Mouse (Mus musculus): ENCODE measurements around the gene Tpcn1. TPM values are rescaled to one million over a fixed set of nuclear protein-coding genes. Genes with fewer than 3 reads are reported as not detected.

Tpcn1 gene
- polyA plus RNA-seq, 1 experiment from 2014 or later: 24.8 TPM

DNA sequence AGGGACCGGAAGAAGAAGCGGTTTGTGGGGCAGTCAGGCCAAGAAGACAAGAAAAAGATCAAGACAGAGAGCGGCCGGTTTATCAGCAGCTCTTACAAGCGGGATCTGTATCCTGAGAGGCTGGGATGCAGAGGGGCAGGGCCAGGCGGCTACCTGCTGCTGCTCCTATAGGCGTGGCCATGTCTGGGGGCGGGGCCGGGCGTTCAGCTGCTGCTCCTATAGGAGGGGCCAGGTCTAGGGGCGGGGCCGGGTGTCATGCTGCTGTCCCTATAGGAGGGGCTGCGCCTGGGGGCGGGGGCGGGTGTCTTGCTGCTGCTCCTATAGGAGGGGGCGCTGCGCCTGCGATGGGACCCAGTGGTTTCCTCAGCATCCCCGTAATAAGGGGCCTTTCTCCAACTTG, 37.9 kb upstream of the Tpcn1 start:
- Histone ChIP-seq H3K27ac (replicated peaks; ENCODE audit: low read depth, low read length) (no peak overlapping the region), H3K9me3 (ENCODE audit: control insufficient read depth, low read length) (no peaks in the 10 kb centered on the region), H3K4me3 (ENCODE audit: low read depth, low read length) (no peak overlapping the region), H3K4me1 (ENCODE audit: control insufficient read depth, insufficient read depth, low read length) (no peaks in the 10 kb centered on the region), H3K27me3 (replicated peaks; ENCODE audit: control insufficient read depth, insufficient read depth, low read length) (peaks cover 14% of the 10 kb centered on the region), H3K9ac (ENCODE audit: low read depth, low read length) (no peak overlapping the region), H3K4me2 (ENCODE audit: low read depth, low read length) (no peak overlapping the region), H3K36me3 (ENCODE audit: control insufficient read depth, insufficient read depth, low read length) (peaks cover 65% of the 10 kb centered on the region)
- DNase-seq (ENCODE audit: low spot score) (peak; percentile 46), ATAC-seq (ENCODE audit: low read depth) (no peak)
- 47% methylated on average over 12 of the region's 19 CpGs for WGBS

DNA sequence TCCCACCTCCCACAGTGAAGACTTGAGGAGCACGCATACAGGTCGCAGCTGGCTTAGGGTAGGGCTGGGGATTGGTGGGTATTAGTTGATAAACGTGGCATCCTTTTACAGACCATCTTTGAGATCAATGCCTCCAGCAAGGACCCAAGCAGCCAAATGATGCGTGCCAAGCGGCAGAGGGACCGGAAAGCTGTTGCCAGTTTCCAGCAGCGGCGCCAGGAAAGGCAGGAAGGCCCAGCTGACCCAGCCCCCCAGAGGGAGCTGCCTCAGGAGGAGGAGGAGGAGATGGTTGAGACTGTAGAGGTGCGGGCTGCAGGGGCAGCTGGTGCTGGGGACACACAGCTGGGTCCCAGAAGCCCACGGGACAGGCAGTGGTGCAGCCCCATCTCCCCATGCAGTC, 36.0 kb upstream of the Tpcn1 start:
- Histone ChIP-seq H3K9me3 (ENCODE audit: control insufficient read depth, low read length) (no peaks in the 10 kb centered on the region), H3K4me2 (ENCODE audit: low read depth, low read length) (no peak overlapping the region), H3K9ac (ENCODE audit: low read depth, low read length) (no peak overlapping the region), H3K27ac (replicated peaks; ENCODE audit: low read depth, low read length) (no peak overlapping the region), H3K4me3 (ENCODE audit: low read depth, low read length) (no peak overlapping the region), H3K36me3 (ENCODE audit: control insufficient read depth, insufficient read depth, low read length) (peaks cover 84% of the 10 kb centered on the region), H3K27me3 (replicated peaks; ENCODE audit: control insufficient read depth, insufficient read depth, low read length) (0 out of 2 replicates have a peak, but pooled peaks cover 3% of the 10 kb centered on the region), H3K4me1 (ENCODE audit: control insufficient read depth, insufficient read depth, low read length) (no peaks in the 10 kb centered on the region)
- no peak for DNase-seq (ENCODE audit: low spot score)
- no peak for ATAC-seq (ENCODE audit: low read depth)
- 93% methylated on average over 10 of the region's 10 CpGs for WGBS

DNA sequence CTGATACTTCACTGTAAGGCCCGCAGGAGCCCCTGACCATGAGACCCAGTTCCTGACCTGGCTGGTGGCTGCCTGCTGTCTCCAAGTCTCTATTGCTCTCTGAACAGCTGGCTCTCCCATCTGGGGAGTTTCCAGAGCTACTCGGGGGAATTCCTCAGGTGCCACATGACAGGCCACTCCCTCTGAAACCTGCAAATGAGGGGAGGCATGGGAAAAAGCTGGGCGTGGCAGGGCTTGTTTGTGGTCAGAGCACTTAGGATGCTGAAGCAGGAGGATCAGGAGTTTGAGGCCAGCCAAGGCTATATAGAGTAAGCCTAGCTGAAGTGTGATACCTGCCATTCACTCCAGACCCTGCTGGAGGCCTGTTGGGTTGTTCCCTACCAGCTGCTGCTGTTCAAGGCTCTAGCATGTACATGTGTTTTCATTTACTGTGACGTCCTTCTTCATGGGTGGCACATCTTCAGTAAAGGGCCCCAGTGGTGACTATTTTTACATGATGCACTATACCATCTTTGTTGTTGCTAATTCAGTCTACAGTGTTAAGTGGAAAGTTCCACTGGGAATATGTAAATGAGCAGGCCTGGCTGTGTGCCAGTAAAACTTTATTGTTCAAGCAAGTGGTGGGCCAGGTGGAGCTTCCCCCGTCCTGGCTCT, 33.9 kb upstream of the Tpcn1 start:
- Histone ChIP-seq H3K36me3 (ENCODE audit: control insufficient read depth, insufficient read depth, low read length) (peaks cover 88% of the 10 kb centered on the region), H3K4me2 (ENCODE audit: low read depth, low read length) (no peak overlapping the region), H3K27ac (replicated peaks; ENCODE audit: low read depth, low read length) (no peak overlapping the region), H3K4me1 (ENCODE audit: control insufficient read depth, insufficient read depth, low read length) (no peaks in the 10 kb centered on the region), H3K9me3 (ENCODE audit: control insufficient read depth, low read length) (no peaks in the 10 kb centered on the region), H3K4me3 (ENCODE audit: low read depth, low read length) (no peak overlapping the region), H3K9ac (ENCODE audit: low read depth, low read length) (no peak overlapping the region), H3K27me3 (replicated peaks; ENCODE audit: control insufficient read depth, insufficient read depth, low read length) (no peaks in the 10 kb centered on the region)
- 71% methylated on average over 5 of the region's 5 CpGs for WGBS
- DNase-seq (ENCODE audit: low spot score): peak; percentile 34
- ATAC-seq (ENCODE audit: low read depth): no peak

DNA sequence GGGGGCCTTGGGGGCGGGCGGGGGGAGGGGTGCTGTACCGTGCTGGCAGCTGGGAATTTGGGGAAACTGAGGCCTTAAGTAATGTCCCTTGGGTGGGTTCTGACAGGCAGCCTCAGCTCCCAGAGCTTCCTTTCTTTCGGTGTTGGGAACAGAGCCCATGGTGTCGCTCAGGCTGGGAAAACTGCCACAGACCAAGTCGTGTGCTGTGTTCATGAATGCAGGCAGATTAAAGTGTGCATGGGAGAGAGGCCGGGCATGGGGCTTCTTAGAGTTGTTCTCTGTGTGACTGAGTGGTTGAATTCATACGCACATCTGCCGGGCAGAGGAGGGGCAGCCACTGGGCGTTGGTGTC, 33.3 kb upstream of the Tpcn1 start:
- H3K9me3 ChIP-seq (ENCODE audit: control insufficient read depth, low read length): no peaks in the 10 kb centered on the region
- peaks cover 88% of the 10 kb centered on the region for H3K36me3 ChIP-seq (ENCODE audit: control insufficient read depth, insufficient read depth, low read length)
- ATAC-seq (ENCODE audit: low read depth): no peak
- H3K27me3 ChIP-seq (replicated peaks; ENCODE audit: control insufficient read depth, insufficient read depth, low read length): no peaks in the 10 kb centered on the region
- H3K27ac ChIP-seq (replicated peaks; ENCODE audit: low read depth, low read length): no peak overlapping the region
- no peaks in the 10 kb centered on the region for H3K4me1 ChIP-seq (ENCODE audit: control insufficient read depth, insufficient read depth, low read length)
- no peak overlapping the region for H3K4me3 ChIP-seq (ENCODE audit: low read depth, low read length)
- no peak overlapping the region for H3K9ac ChIP-seq (ENCODE audit: low read depth, low read length)
- WGBS: 78% methylated on average over 10 of the region's 10 CpGs
- no peak overlapping the region for H3K4me2 ChIP-seq (ENCODE audit: low read depth, low read length)
- no peak for DNase-seq (ENCODE audit: low spot score)

DNA sequence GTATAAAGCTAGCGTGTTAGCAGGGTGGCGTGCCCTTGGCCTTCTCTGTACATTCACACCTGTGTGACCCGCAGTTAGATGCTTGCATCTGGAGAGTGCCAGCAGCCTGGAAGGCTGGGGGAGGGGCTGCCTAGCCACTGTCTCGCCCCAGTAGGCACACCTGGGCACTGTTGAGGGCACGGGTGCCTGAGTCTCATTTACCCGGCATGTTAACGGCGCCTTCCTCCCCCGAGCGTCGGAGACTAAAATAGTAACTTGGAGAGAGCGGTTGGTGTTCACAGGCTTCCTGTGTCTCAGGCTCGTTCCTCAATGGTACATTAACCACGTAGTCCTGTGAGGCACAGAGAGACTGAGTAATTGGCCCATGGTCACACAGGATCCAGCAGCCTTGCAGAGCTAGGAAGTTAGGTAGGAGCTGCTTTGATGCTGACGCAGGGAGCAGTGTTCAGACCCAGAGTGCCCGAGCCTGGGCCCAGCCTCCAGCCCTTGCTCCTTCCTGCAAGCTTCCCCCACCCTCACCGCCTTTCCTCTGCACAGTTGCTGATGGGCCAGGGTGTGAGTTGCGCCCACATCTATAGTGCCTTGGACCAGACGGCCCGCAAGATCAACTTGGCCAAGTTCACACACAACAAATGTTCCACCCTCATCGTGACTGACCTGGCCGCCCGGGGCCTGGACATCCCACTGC, 32.7 kb upstream of the Tpcn1 start:
- 90% methylated on average over 23 of the region's 23 CpGs for WGBS
- DNase-seq (ENCODE audit: low spot score) (no peak), ATAC-seq (ENCODE audit: low read depth) (no peak)
- H3K9ac ChIP-seq (ENCODE audit: low read depth, low read length): no peak overlapping the region
- H3K4me3 ChIP-seq (ENCODE audit: low read depth, low read length): no peak overlapping the region
- H3K36me3 ChIP-seq (ENCODE audit: control insufficient read depth, insufficient read depth, low read length): peaks cover 86% of the 10 kb centered on the region
- no peaks in the 10 kb centered on the region for H3K9me3 ChIP-seq (ENCODE audit: control insufficient read depth, low read length)
- H3K4me2 ChIP-seq (ENCODE audit: low read depth, low read length): no peak overlapping the region
- no peak overlapping the region for H3K27ac ChIP-seq (replicated peaks; ENCODE audit: low read depth, low read length)
- no peaks in the 10 kb centered on the region for H3K4me1 ChIP-seq (ENCODE audit: control insufficient read depth, insufficient read depth, low read length)
- no peaks in the 10 kb centered on the region for H3K27me3 ChIP-seq (replicated peaks; ENCODE audit: control insufficient read depth, insufficient read depth, low read length)

DNA sequence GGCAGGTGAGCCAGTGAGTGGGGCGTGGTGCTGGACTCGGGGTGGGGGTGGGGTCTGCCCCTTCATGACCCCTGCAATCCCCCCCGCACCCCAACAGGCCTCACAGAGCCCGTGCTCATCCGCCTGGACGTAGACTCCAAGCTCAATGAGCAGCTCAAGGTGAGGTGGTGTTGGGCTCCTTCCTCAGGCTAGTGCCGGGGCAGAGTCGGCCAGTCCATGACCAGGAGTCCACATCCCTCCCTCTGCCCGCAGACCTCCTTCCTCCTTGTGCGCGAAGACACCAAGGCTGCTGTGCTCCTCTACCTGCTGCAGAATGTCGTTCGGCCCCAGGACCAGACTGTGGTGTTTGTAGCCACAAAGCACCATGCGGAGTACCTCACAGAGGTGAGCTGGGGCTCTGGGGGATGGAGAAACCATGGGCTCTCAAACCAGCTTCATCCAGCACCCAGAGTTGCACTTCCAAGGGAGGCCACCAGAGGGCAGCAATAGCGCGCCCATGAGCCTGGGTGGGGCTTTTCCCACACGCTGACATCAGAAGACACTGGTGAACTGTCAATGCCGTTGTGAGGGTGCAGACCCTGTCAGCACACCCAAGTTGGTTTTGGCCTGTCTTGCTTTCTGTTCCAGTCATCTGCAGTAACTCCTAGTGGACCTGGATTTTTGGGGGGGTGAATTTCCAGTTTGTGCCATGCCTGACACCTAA, 32.1 kb upstream of the Tpcn1 start:
- no peak overlapping the region for H3K27ac ChIP-seq (replicated peaks; ENCODE audit: low read depth, low read length)
- H3K27me3 ChIP-seq (replicated peaks; ENCODE audit: control insufficient read depth, insufficient read depth, low read length): no peaks in the 10 kb centered on the region
- no peak overlapping the region for H3K4me2 ChIP-seq (ENCODE audit: low read depth, low read length)
- H3K4me3 ChIP-seq (ENCODE audit: low read depth, low read length): no peak overlapping the region
- H3K9me3 ChIP-seq (ENCODE audit: control insufficient read depth, low read length): no peaks in the 10 kb centered on the region
- H3K4me1 ChIP-seq (ENCODE audit: control insufficient read depth, insufficient read depth, low read length): no peaks in the 10 kb centered on the region
- H3K36me3 ChIP-seq (ENCODE audit: control insufficient read depth, insufficient read depth, low read length): peaks cover 79% of the 10 kb centered on the region
- no peak overlapping the region for H3K9ac ChIP-seq (ENCODE audit: low read depth, low read length)
- WGBS: 72% methylated on average over 18 of the region's 18 CpGs
- ATAC-seq (ENCODE audit: low read depth) (no peak; the same call in 1 of the 2 replicates), DNase-seq (ENCODE audit: low spot score) (peak; percentile 56)

DNA sequence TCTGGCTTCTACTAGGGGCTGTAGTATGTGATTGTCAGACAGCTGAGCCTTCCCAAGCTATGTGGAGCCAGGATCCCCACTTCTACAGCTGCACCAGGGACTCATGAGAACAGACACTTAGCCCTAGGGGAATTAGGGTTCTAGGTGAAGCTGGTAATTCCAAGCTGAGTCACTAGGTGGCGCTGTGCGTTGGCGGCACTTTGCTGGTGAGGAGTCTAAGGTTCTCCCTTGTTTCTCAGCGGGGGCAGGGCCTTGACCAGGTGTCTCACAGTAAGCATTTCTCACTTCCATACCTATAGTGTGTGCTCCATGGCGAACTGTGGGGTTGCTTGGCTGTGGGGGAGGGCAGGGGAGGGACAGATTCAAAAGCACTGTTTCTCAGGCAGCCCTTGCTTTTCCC, 30.7 kb upstream of the Tpcn1 start:
- ATAC-seq (ENCODE audit: low read depth) (no peak), DNase-seq (ENCODE audit: low spot score) (no peak)
- 22% methylated on average over 5 of the region's 5 CpGs for WGBS

DNA sequence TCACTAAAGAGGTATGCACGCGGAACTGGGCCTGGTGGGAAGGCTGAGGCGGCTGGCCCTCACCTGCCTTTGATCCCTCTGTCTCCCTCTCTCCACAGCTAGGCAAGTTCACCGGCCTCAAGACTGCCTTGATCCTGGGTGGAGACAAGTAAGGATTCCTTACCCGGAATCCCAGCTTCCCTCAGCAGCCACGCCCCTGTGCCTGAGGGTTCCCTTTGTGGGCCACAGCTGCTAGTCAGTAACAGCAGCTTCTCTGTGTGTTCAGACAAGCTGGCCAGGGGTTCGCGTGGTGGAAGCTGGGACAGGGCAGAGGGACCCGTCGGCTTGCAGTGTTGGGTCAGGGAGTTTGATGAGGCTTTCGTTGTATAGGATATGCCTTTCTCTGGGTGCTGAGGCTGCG, 30.3 kb upstream of the Tpcn1 start:
- H3K36me3 ChIP-seq (ENCODE audit: control insufficient read depth, insufficient read depth, low read length): peaks cover 62% of the 10 kb centered on the region

More for the DNA sequence above, 30.7 kb upstream of the Tpcn1 start:
- Histone ChIP-seq H3K4me2 (ENCODE audit: low read depth, low read length) (no peak overlapping the region), H3K4me1 (ENCODE audit: control insufficient read depth, insufficient read depth, low read length) (no peaks in the 10 kb centered on the region), H3K4me3 (ENCODE audit: low read depth, low read length) (no peak overlapping the region), H3K36me3 (ENCODE audit: control insufficient read depth, insufficient read depth, low read length) (peaks cover 66% of the 10 kb centered on the region), H3K27ac (replicated peaks; ENCODE audit: low read depth, low read length) (no peak overlapping the region), H3K27me3 (replicated peaks; ENCODE audit: control insufficient read depth, insufficient read depth, low read length) (no peaks in the 10 kb centered on the region), H3K9me3 (ENCODE audit: control insufficient read depth, low read length) (no peaks in the 10 kb centered on the region), H3K9ac (ENCODE audit: low read depth, low read length) (no peak overlapping the region)

More for the DNA sequence above, 30.3 kb upstream of the Tpcn1 start:
- Histone ChIP-seq H3K9me3 (ENCODE audit: control insufficient read depth, low read length) (no peaks in the 10 kb centered on the region), H3K27me3 (replicated peaks; ENCODE audit: control insufficient read depth, insufficient read depth, low read length) (no peaks in the 10 kb centered on the region), H3K9ac (ENCODE audit: low read depth, low read length) (no peak overlapping the region), H3K4me3 (ENCODE audit: low read depth, low read length) (no peak overlapping the region), H3K4me2 (ENCODE audit: low read depth, low read length) (no peak overlapping the region), H3K4me1 (ENCODE audit: control insufficient read depth, insufficient read depth, low read length) (0 out of 2 replicates have a peak, but pooled peaks cover 4% of the 10 kb centered on the region), H3K27ac (replicated peaks; ENCODE audit: low read depth, low read length) (no peak overlapping the region)
- WGBS: 78% methylated on average over 7 of the region's 12 CpGs
- peak; percentile 10 for DNase-seq (ENCODE audit: low spot score)
- ATAC-seq (ENCODE audit: low read depth): no peak
